Mouse (Mus musculus): ENCODE measurements around the gene Tbc1d17. TPM values are rescaled to one million over a fixed set of nuclear protein-coding genes. Genes with fewer than 3 reads are reported as not detected.

The Tbc1d17 gene
- 0.97 TPM for polyA plus RNA-seq (2014; fragmentation: Illumina TruSeq; extraction: RNeasy Lipid Tissue Mini Kit (QIAGEN cat#74804); ENCODE audit: low read depth, low replicate concordance)

DNA sequence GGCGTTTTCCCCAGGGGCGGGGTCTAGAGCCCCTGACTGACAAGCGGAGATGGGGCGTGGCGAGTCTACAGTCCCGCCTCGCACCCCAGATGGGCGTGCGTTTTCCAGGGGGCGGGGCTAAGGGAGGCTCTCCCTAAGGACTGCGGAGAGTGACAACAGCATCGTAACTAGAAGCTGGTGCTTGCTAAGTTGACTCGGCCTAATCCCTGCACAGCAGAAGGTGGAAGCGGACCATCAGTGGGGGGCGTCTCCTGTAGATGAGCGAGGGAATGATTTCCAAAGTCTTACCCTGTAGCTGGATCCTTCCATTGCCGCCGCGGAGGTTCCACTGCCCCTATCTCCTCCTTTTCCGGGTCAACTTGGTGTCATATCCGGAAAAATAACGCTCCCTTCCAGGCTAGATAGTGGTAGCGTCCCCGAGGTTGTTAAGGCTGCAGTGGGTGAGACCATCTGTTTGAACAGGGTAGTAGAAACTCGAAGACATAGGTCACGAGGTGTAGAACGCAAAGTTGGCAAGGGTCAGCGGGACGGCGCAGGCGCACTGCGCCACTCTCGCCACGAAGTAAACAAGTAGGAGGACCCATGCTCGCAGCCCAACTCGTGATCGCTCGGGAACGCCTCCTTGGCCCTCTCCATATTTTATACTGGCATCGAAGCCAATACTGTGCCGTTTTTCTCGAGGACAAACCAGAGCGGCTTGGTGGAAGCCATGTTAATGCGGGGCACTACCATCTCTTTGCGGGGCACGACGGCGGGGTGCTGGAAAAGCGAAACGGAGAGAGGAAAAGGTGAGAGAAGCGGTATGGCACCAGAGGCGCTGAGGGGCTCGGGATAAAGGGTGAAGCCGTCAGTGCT lies at the start of gene Tbc1d17, which contains the start of gene Akt1s1:
Gene Tbc1d17, minus strand, starts transcription at position 519 of the 855 bp plus-strand sequence.
Gene Akt1s1, plus strand, starts transcription at position 431 of the 855 bp plus-strand sequence.

GRCm38 (mm10) chr7:44895593-44896434 lies 46.9 kb upstream of the Tbc1d17 start, which contains the start of gene Fuz:
Fuz (plus strand) TSS chr7:44896079.

DNA sequence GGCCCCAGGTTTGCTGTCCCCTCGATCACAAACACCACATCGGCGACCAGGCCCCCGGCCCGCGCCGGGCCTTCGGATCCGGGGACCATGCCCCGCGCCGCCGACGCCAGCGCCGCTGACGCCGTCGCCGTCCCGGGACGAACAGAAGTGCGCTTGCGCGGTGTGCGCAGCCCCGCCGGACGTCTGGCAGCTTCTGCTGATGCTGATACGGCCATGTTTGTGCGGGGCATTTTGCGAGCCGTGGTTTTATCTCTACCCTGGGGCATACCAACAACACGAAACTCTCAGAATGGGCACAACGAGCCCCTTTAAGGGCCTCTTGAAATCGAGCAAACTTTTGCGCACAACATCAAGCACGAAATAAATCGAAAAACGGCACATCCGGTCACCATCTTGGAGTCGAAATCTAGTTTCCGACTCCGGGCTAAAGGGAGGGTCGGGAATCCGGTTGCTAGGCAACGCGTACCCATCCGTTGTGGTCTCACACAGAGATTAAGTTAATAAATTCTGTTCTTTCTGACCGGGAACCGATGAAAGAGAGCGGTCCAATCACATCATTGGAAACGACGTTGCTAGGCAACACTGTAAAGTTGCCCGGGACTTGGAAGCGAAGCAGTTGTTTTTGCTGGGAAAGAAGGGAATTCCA lies 43.5 kb upstream of the Tbc1d17 start, which contains the start of gene Med25:
Gene Med25, minus strand, starts transcription at position 437 of the 646 bp plus-strand sequence.

GRCm38 (mm10) chr7:44869697-44870528 lies 21.0 kb upstream of the Tbc1d17 start, which contains the start of gene Ptov1:
Ptov1 (minus strand) TSS chr7:44869788.

DNA sequence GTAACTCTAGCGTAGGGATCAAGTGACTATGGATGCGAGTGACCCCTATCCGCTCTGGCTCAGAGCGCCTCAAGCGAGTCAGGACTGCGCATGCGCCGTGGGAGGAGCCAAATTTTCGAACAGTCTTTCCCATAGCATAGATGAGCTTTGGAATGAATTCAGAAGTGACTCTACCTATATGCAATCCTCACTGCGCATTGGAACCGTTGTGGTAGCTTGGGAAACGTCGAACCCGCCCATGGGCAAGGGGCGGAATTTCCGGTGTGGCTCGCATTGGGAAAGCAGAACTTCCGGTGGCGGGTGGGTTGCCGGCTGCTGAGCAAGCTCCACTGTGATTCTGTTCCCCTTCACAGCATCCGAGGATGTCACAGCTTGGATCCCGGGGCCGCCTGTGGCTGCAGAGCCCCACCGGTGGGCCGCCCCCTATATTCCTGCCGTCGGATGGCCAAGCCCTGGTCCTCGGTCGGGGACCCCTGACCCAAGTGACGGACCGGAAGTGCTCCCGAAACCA lies 8.2 kb upstream of the Tbc1d17 start, which contains the start of gene Pnkp:
Gene Pnkp, plus strand, starts transcription at position 98 of the 511 bp plus-strand sequence.

DNA sequence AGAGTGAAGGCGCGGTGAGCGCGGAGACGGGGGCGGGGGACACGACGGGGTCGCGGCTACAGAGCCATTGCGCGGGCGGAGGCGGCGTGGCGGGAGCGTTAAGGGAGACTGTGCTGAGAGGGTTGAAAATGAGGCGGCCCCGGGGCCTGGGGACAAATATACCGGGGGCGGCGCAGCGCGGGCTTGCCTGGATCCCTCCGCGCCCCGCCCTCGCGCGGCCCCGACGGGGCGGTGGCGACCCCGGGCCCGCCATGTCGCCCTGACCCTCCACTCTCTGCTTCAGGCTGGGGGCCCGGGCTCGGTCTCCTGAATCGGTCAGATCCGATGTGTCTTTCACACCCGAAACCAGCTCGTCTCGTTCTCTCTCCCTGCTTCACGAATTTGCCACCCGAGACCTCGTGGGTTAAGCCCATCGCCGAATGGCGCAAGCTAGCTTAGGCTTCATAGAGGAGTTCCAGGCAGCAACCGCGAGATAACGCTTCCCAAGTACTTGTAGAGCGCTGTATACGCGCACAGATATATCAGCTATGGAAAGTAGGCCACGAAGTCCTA lies 32.3 kb downstream of the Tbc1d17 start, which contains the start of gene Atf5:
Gene Atf5, minus strand, starts transcription at position 189 of the 552 bp plus-strand sequence.

GRCm38 (mm10) chr7:44815721-44816469 lies 33.0 kb downstream of the Tbc1d17 start, which contains the start of the genes Nup62 and Il4i1:
Nup62 (plus strand) TSS chr7:44816088.
Il4i1 (plus strand) TSS chr7:44816387.

Other genes starting within 250 kb of the Tbc1d17 start
- 0.12 TPM for gene Myh14, start 178.2 kb downstream of the Tbc1d17 start, polyA plus RNA-seq (2014; fragmentation: Illumina TruSeq; extraction: RNeasy Lipid Tissue Mini Kit (QIAGEN cat#74804); ENCODE audit: low read depth, low replicate concordance)
- gene Izumo2, start 140.3 kb downstream of the Tbc1d17 start, polyA plus RNA-seq (2014; fragmentation: Illumina TruSeq; extraction: RNeasy Lipid Tissue Mini Kit (QIAGEN cat#74804); ENCODE audit: low read depth, low replicate concordance), result not detected
- gene Vrk3, start 100.7 kb downstream of the Tbc1d17 start, polyA plus RNA-seq (2014; fragmentation: Illumina TruSeq; extraction: RNeasy Lipid Tissue Mini Kit (QIAGEN cat#74804); ENCODE audit: low read depth, low replicate concordance), result 11.6 TPM
- 0.16 TPM for gene Zfp473, start 98.0 kb downstream of the Tbc1d17 start, polyA plus RNA-seq (2014; fragmentation: Illumina TruSeq; extraction: RNeasy Lipid Tissue Mini Kit (QIAGEN cat#74804); ENCODE audit: low read depth, low replicate concordance)
- gene Nup62, start 33.0 kb downstream of the Tbc1d17 start, polyA plus RNA-seq (2014; fragmentation: Illumina TruSeq; extraction: RNeasy Lipid Tissue Mini Kit (QIAGEN cat#74804); ENCODE audit: low read depth, low replicate concordance), result 1.8 TPM
- not detected for gene Il4i1, start 32.7 kb downstream of the Tbc1d17 start, polyA plus RNA-seq (2014; fragmentation: Illumina TruSeq; extraction: RNeasy Lipid Tissue Mini Kit (QIAGEN cat#74804); ENCODE audit: low read depth, low replicate concordance)
- gene Atf5, start 32.4 kb downstream of the Tbc1d17 start, polyA plus RNA-seq (2014; fragmentation: Illumina TruSeq; extraction: RNeasy Lipid Tissue Mini Kit (QIAGEN cat#74804); ENCODE audit: low read depth, low replicate concordance), result 3.4 TPM
- gene Akt1s1, start 88 bp downstream of the Tbc1d17 start, polyA plus RNA-seq (2014; fragmentation: Illumina TruSeq; extraction: RNeasy Lipid Tissue Mini Kit (QIAGEN cat#74804); ENCODE audit: low read depth, low replicate concordance), result 0.93 TPM
- gene Pnkp, start 8.1 kb upstream of the Tbc1d17 start, polyA plus RNA-seq (2014; fragmentation: Illumina TruSeq; extraction: RNeasy Lipid Tissue Mini Kit (QIAGEN cat#74804); ENCODE audit: low read depth, low replicate concordance), result not detected
- gene Ptov1, start 20.7 kb upstream of the Tbc1d17 start, polyA plus RNA-seq (2014; fragmentation: Illumina TruSeq; extraction: RNeasy Lipid Tissue Mini Kit (QIAGEN cat#74804); ENCODE audit: low read depth, low replicate concordance), result not detected
- gene Med25, start 43.6 kb upstream of the Tbc1d17 start, polyA plus RNA-seq (2014; fragmentation: Illumina TruSeq; extraction: RNeasy Lipid Tissue Mini Kit (QIAGEN cat#74804); ENCODE audit: low read depth, low replicate concordance), result 1.4 TPM
- gene Fuz, start 47.0 kb upstream of the Tbc1d17 start, polyA plus RNA-seq (2014; fragmentation: Illumina TruSeq; extraction: RNeasy Lipid Tissue Mini Kit (QIAGEN cat#74804); ENCODE audit: low read depth, low replicate concordance), result 5.7 TPM
- 25.2 TPM for gene Ap2a1, start 80.4 kb upstream of the Tbc1d17 start, polyA plus RNA-seq (2014; fragmentation: Illumina TruSeq; extraction: RNeasy Lipid Tissue Mini Kit (QIAGEN cat#74804); ENCODE audit: low read depth, low replicate concordance)
- gene Tsks, start 94.1 kb upstream of the Tbc1d17 start, polyA plus RNA-seq (2014; fragmentation: Illumina TruSeq; extraction: RNeasy Lipid Tissue Mini Kit (QIAGEN cat#74804); ENCODE audit: low read depth, low replicate concordance), result not detected
- gene Cpt1c, start 125.8 kb upstream of the Tbc1d17 start, polyA plus RNA-seq (2014; fragmentation: Illumina TruSeq; extraction: RNeasy Lipid Tissue Mini Kit (QIAGEN cat#74804); ENCODE audit: low read depth, low replicate concordance), result not detected
- 5.7 TPM for gene Prmt1, start 137.5 kb upstream of the Tbc1d17 start, polyA plus RNA-seq (2014; fragmentation: Illumina TruSeq; extraction: RNeasy Lipid Tissue Mini Kit (QIAGEN cat#74804); ENCODE audit: low read depth, low replicate concordance)
- gene Irf3, start 148.6 kb upstream of the Tbc1d17 start, polyA plus RNA-seq (2014; fragmentation: Illumina TruSeq; extraction: RNeasy Lipid Tissue Mini Kit (QIAGEN cat#74804); ENCODE audit: low read depth, low replicate concordance), result 12.8 TPM
- gene Bcl2l12, start 149.6 kb upstream of the Tbc1d17 start, polyA plus RNA-seq (2014; fragmentation: Illumina TruSeq; extraction: RNeasy Lipid Tissue Mini Kit (QIAGEN cat#74804); ENCODE audit: low read depth, low replicate concordance), result not detected
- 2.1 TPM for gene Scaf1, start 167.3 kb upstream of the Tbc1d17 start, polyA plus RNA-seq (2014; fragmentation: Illumina TruSeq; extraction: RNeasy Lipid Tissue Mini Kit (QIAGEN cat#74804); ENCODE audit: low read depth, low replicate concordance)
- gene Rras, start 168.9 kb upstream of the Tbc1d17 start, polyA plus RNA-seq (2014; fragmentation: Illumina TruSeq; extraction: RNeasy Lipid Tissue Mini Kit (QIAGEN cat#74804); ENCODE audit: low read depth, low replicate concordance), result 2.3 TPM
- 0.12 TPM for gene Prr12, start 203.8 kb upstream of the Tbc1d17 start, polyA plus RNA-seq (2014; fragmentation: Illumina TruSeq; extraction: RNeasy Lipid Tissue Mini Kit (QIAGEN cat#74804); ENCODE audit: low read depth, low replicate concordance)
- gene Nosip, start 213.3 kb upstream of the Tbc1d17 start, polyA plus RNA-seq (2014; fragmentation: Illumina TruSeq; extraction: RNeasy Lipid Tissue Mini Kit (QIAGEN cat#74804); ENCODE audit: low read depth, low replicate concordance), result 4.2 TPM
- 1.7 TPM for gene Prrg2, start 213.6 kb upstream of the Tbc1d17 start, polyA plus RNA-seq (2014; fragmentation: Illumina TruSeq; extraction: RNeasy Lipid Tissue Mini Kit (QIAGEN cat#74804); ENCODE audit: low read depth, low replicate concordance)
- not detected for gene Rcn3, start 243.1 kb upstream of the Tbc1d17 start, polyA plus RNA-seq (2014; fragmentation: Illumina TruSeq; extraction: RNeasy Lipid Tissue Mini Kit (QIAGEN cat#74804); ENCODE audit: low read depth, low replicate concordance)